Mouse (Mus musculus) testis, postnatal 14 days (tissue): ENCODE measurements around the gene Txk.

ENCODE experiments used
- DNase-seq: peaks from one replicate; pipeline ENCODE4 v3.0.0; 2021; ENCODE audit warnings: low spot score

Txk gene

GRCm38 (mm10) chr5:72690516-72690915 is 62.1 kb downstream of the Txk start:
- no peak for DNase-seq

- DNase-seq: no peak
These were observed 63.0 kb downstream of the Txk start for GRCm38 (mm10) chr5:72689556-72689955.

- no peak for DNase-seq
These were observed 71.1 kb downstream of the Txk start for GRCm38 (mm10) chr5:72681451-72681850.

GRCm38 (mm10) chr5:72674994-72675542 is 77.5 kb downstream of the Txk start:
- DNase-seq: no peak

GRCm38 (mm10) chr5:72671017-72671699 is 81.4 kb downstream of the Txk start:
- DNase-seq: no peak

- no peak for DNase-seq
These were observed 84.2 kb downstream of the Txk start for GRCm38 (mm10) chr5:72668351-72668750.

- no peak for DNase-seq
These were observed 86.1 kb downstream of the Txk start for GRCm38 (mm10) chr5:72666428-72666827.

- DNase-seq: peak; percentile 27
These were observed 87.3 kb downstream of the Txk start for GRCm38 (mm10) chr5:72665281-72665680.

- no peak for DNase-seq
These were observed 87.7 kb downstream of the Txk start for GRCm38 (mm10) chr5:72664854-72665253.

GRCm38 (mm10) chr5:72664126-72664525 is 88.5 kb downstream of the Txk start:
- DNase-seq: no peak

GRCm38 (mm10) chr5:72661051-72661781 is 91.4 kb downstream of the Txk start:
- DNase-seq: no peak

- no peak for DNase-seq
These were observed 94.2 kb downstream of the Txk start for GRCm38 (mm10) chr5:72658375-72658774.

- DNase-seq: no peak
These were observed 96.2 kb downstream of the Txk start for GRCm38 (mm10) chr5:72656270-72656791.

GRCm38 (mm10) chr5:72653068-72653674 is 99.4 kb downstream of the Txk start:
- no peak for DNase-seq

GRCm38 (mm10) chr5:72648987-72649735 is 103.4 kb downstream of the Txk start:
- no peak for DNase-seq

- DNase-seq: no peak
These were observed 104.5 kb downstream of the Txk start for GRCm38 (mm10) chr5:72647958-72648595.

- peak; percentile 45 for DNase-seq
These were observed 105.1 kb downstream of the Txk start, which contains the start of gene Nipal1 for GRCm38 (mm10) chr5:72647418-72647907. Nipal1 (plus strand) TSS chr5:72647795.

GRCm38 (mm10) chr5:72646996-72647395 is 105.6 kb downstream of the Txk start:
- DNase-seq: no peak

- DNase-seq: no peak
These were observed 106.4 kb downstream of the Txk start for GRCm38 (mm10) chr5:72646131-72646530.
